Mouse (Mus musculus): ENCODE measurements around the gene Bcl3. TPM values are rescaled to one million over a fixed set of nuclear protein-coding genes. Genes with fewer than 3 reads are reported as not detected.

Gene Bcl3
- polyA plus RNA-seq, 1 experiment = 0.18 TPM

DNA sequence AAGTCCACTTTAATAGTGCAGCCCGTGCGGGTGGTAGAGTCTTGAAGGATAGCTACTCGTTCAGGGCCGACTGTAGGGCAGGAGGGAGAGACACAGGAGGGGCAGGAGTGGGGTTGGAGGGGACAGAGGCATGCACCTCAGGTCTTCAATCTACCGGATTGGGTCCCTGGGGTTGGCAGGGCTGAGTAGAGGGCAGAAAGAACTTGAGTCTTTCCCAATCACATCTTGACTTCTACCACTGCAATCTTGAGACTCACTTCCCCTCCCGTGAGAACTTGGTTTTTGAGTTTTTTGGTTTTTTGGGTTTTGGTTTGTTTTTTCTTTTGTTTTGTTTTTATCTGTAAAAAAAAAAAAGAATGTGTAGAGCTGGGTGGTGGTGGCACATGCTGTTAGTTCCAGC, 33.7 kb upstream of the Bcl3 start:
- peaks cover 11% of the 10 kb centered on the region for H3K27me3 ChIP-seq (ENCODE audit: control insufficient read depth)
- no peaks in the 10 kb centered on the region for H3K36me3 ChIP-seq (ENCODE audit: control insufficient read depth)
- H3K4me3 ChIP-seq (replicated peaks) = no peak overlapping the region
- no peaks in the 10 kb centered on the region for H3K9me3 ChIP-seq (ENCODE audit: control insufficient read depth, low read length)
- TF ChIP-seq TAL1 (IDR thresholded peaks at IDR 0.05; ENCODE audit: low read length) = no peak
- no peak for TF ChIP-seq GATA1 (IDR thresholded peaks at IDR 0.05; ENCODE audit: low read length)
- H3K4me1 ChIP-seq (ENCODE audit: control insufficient read depth) = 0 out of 2 replicates have a peak, but pooled peaks cover 3% of the 10 kb centered on the region

- H3K4me3 ChIP-seq (replicated peaks) = no peak overlapping the region
- H3K36me3 ChIP-seq (ENCODE audit: control insufficient read depth) = no peaks in the 10 kb centered on the region
- 0 out of 2 replicates have a peak, but pooled peaks cover 3% of the 10 kb centered on the region for H3K4me1 ChIP-seq (ENCODE audit: control insufficient read depth)
- TF ChIP-seq TAL1 (IDR thresholded peaks at IDR 0.05; ENCODE audit: low read length) (no peak), GATA1 (IDR thresholded peaks at IDR 0.05; ENCODE audit: low read length) (no peak)
- H3K9me3 ChIP-seq (ENCODE audit: control insufficient read depth, low read length) = no peaks in the 10 kb centered on the region
- peaks cover 11% of the 10 kb centered on the region for H3K27me3 ChIP-seq (ENCODE audit: control insufficient read depth)
Measured at GRCm38 (mm10) chr7:19855663-19856062, 33.1 kb upstream of the Bcl3 start.

DNA sequence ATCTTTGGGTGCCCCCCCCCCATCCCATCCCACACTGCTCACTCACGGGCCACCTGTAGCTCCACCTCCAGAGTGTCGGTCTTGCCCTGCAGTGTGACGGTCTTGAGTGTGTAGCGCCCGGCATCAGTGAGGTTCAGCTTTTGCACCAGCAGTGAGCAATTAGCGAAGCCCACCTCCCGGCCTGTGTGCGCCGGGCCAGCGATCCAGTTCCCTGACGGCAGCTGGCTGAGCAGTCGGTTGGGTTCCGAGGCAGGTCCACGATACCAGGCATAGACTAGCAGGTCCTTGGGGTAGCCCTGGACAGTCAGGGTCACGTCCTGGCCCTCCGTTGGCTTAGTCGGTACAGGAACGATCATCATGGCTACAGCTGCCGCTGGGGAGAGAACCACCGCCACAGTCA, 31.0 kb upstream of the Bcl3 start:
- H3K4me1 ChIP-seq (ENCODE audit: control insufficient read depth) = 0 out of 2 replicates have a peak, but pooled peaks cover 3% of the 10 kb centered on the region
- H3K4me3 ChIP-seq (replicated peaks) = no peak overlapping the region
- H3K27me3 ChIP-seq (ENCODE audit: control insufficient read depth) = peaks cover 14% of the 10 kb centered on the region
- TF ChIP-seq TAL1 (IDR thresholded peaks at IDR 0.05; ENCODE audit: low read length) (no peak), GATA1 (IDR thresholded peaks at IDR 0.05; ENCODE audit: low read length) (no peak)
- H3K36me3 ChIP-seq (ENCODE audit: control insufficient read depth) = no peaks in the 10 kb centered on the region
- H3K9me3 ChIP-seq (ENCODE audit: control insufficient read depth, low read length) = peaks cover 3% of the 10 kb centered on the region

- H3K9me3 ChIP-seq (ENCODE audit: control insufficient read depth, low read length) = peaks cover 3% of the 10 kb centered on the region
- no peak within 1 kb of the TSS for H3K4me3 ChIP-seq (replicated peaks)
- peaks cover 14% of the 10 kb centered on the region for H3K27me3 ChIP-seq (ENCODE audit: control insufficient read depth)
- H3K36me3 ChIP-seq (ENCODE audit: control insufficient read depth) = no peaks in the 10 kb centered on the region
- TF ChIP-seq TAL1 (IDR thresholded peaks at IDR 0.05; ENCODE audit: low read length) = no peak
- no peak for TF ChIP-seq GATA1 (IDR thresholded peaks at IDR 0.05; ENCODE audit: low read length)
- H3K4me1 ChIP-seq (ENCODE audit: control insufficient read depth) = 0 out of 2 replicates have a peak, but pooled peaks cover 3% of the 10 kb centered on the region
Measured at GRCm38 (mm10) chr7:19851858-19852570, 29.4 kb upstream of the Bcl3 start, which contains the start of gene Gm19345. Gene Gm19345, plus strand, starts transcription at chr7:19852003.

- H3K4me3 ChIP-seq (replicated peaks) = no peak overlapping the region
Measured at GRCm38 (mm10) chr7:19844521-19845171, 22.1 kb upstream of the Bcl3 start.

GRCm38 (mm10) chr7:19843561-19843960, 21.0 kb upstream of the Bcl3 start:
- Histone ChIP-seq H3K4me3 (replicated peaks) (no peak overlapping the region), H3K9me3 (ENCODE audit: control insufficient read depth, low read length) (no peaks in the 10 kb centered on the region), H3K36me3 (ENCODE audit: control insufficient read depth) (no peaks in the 10 kb centered on the region), H3K27me3 (ENCODE audit: control insufficient read depth) (no peaks in the 10 kb centered on the region), H3K4me1 (ENCODE audit: control insufficient read depth) (no peaks in the 10 kb centered on the region)
- TF ChIP-seq GATA1 (IDR thresholded peaks at IDR 0.05; ENCODE audit: low read length) (no peak), TAL1 (IDR thresholded peaks at IDR 0.05; ENCODE audit: low read length) (no peak)

More at GRCm38 (mm10) chr7:19844521-19845171, 22.1 kb upstream of the Bcl3 start:
- Histone ChIP-seq H3K36me3 (ENCODE audit: control insufficient read depth) (no peaks in the 10 kb centered on the region), H3K27me3 (ENCODE audit: control insufficient read depth) (no peaks in the 10 kb centered on the region), H3K9me3 (ENCODE audit: control insufficient read depth, low read length) (no peaks in the 10 kb centered on the region), H3K4me1 (ENCODE audit: control insufficient read depth) (no peaks in the 10 kb centered on the region)
- TF ChIP-seq GATA1 (IDR thresholded peaks at IDR 0.05; ENCODE audit: low read length) = no peak
- TF ChIP-seq TAL1 (IDR thresholded peaks at IDR 0.05; ENCODE audit: low read length) = no peak

DNA sequence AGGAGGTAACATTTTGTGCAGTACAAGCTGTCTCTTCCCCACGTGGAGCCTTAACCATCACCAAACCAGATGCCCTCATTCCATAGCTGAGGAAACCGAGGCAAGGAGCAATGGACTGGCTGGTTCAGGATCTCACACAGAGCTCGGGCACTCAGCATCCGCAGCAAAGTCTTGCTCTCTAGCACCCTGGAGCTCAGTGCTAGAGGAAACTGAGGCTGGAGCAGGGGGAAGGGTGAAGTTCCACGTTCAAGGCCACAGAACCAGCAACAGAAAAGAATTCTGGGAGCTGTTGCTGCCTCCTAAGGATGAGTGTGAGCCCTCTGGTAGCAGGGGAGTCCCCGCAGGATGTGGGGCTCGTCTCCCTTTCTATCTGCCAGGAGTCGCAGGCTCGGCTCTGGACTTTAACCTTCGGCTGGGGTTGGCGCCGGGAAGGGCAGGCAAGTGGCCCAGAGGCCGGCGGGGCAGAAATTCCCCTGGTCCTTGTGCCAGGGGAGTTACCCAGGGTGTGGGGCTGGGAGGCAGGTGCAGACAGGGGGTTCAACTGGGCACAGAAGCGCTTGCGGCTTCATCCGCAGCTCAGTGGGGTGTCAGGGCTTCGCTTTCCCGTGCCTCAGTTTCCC, 20.4 kb upstream of the Bcl3 start:
- Histone ChIP-seq H3K4me1 (ENCODE audit: control insufficient read depth) (no peaks in the 10 kb centered on the region), H3K9me3 (ENCODE audit: control insufficient read depth, low read length) (no peaks in the 10 kb centered on the region)
- TF ChIP-seq GATA1 (IDR thresholded peaks at IDR 0.05; ENCODE audit: low read length) = no peak
- TF ChIP-seq TAL1 (IDR thresholded peaks at IDR 0.05; ENCODE audit: low read length) = no peak

GRCm38 (mm10) chr7:19841686-19842413, 19.3 kb upstream of the Bcl3 start:
- TF ChIP-seq TAL1 (IDR thresholded peaks at IDR 0.05; ENCODE audit: low read length) (no peak), GATA1 (IDR thresholded peaks at IDR 0.05; ENCODE audit: low read length) (no peak)
- Histone ChIP-seq H3K4me1 (ENCODE audit: control insufficient read depth) (no peaks in the 10 kb centered on the region), H3K9me3 (ENCODE audit: control insufficient read depth, low read length) (no peaks in the 10 kb centered on the region), H3K4me3 (replicated peaks) (no peak overlapping the region), H3K36me3 (ENCODE audit: control insufficient read depth) (no peaks in the 10 kb centered on the region), H3K27me3 (ENCODE audit: control insufficient read depth) (no peaks in the 10 kb centered on the region)

More for the DNA sequence above, 20.4 kb upstream of the Bcl3 start:
- Histone ChIP-seq H3K27me3 (ENCODE audit: control insufficient read depth) (no peaks in the 10 kb centered on the region), H3K4me3 (replicated peaks) (no peak overlapping the region), H3K36me3 (ENCODE audit: control insufficient read depth) (no peaks in the 10 kb centered on the region)
